Comparison of ENCODE assay signal across 30 mouse cellular contexts in genomic region chr1:165819147-165819546, GRCm38 (mm10). TPM values are rescaled to one million over a fixed set of nuclear protein-coding genes. Genes with fewer than 3 reads are reported as not detected.
DNase-seq lines count a peak whose midpoint lies in the region; ATAC-seq and TF ChIP-seq lines count a peak whose summit lies in the region.
"Had no signal": no experiment of that assay in that cellular context is flagged by ENCODE, and none has a peak within 500 bp of the region (broad histone marks: within the 10 kb centered on the region; RNA-seq: fewer than 3 reads in every experiment).

No protein-coding gene starts in this region.

- ATAC-seq in heart, embryonic 11.5 days (replicated peaks; ENCODE audit: insufficient number of reproducible peaks, low FRiP score, low TSS enrichment) = no peak
- ATAC-seq in lung, postnatal 0 days = peak; percentile 62
- ATAC-seq in liver, embryonic 14.5 days (ENCODE audit: insufficient read depth) = no peak
- ATAC-seq: forebrain, embryonic 13.5 days; Patski had no signal

- WGBS in heart, embryonic 11.5 days (ENCODE audit: insufficient replicate concordance) = 61% methylated on average over 4 of the region's 4 CpGs
- 64% methylated on average over 4 of the region's 4 CpGs for WGBS in lung, postnatal 0 days
- WGBS in liver, embryonic 14.5 days (ENCODE audit: insufficient replicate concordance) = 50% methylated on average over 4 of the region's 4 CpGs

- H3K4me3 ChIP-seq in heart, embryonic 11.5 days (ENCODE audit: low read depth, low read length) = no peak overlapping the region
- H3K4me3 ChIP-seq in lung, postnatal 0 days (ENCODE audit: low read depth, low read length) = no peak overlapping the region
- no peak overlapping the region for H3K4me3 ChIP-seq in liver, embryonic 14.5 days (ENCODE audit: insufficient read depth in 1 of 2, low read depth in 2 of 2, low read length in 2 of 2)
- H3K4me3 ChIP-seq: embryonic facial prominence, embryonic 15.5 days; forebrain, embryonic 13.5 days; heart, embryonic 13.5 days; hindbrain, embryonic 12.5 days; intestine, embryonic 15.5 days; lung, embryonic 15.5 days; midbrain, embryonic 15.5 days; neural tube, embryonic 15.5 days had no signal

- peaks cover 16% of the 10 kb centered on the region for H3K4me1 ChIP-seq in heart, embryonic 11.5 days (ENCODE audit: control insufficient read depth, insufficient read depth, low read length)
- no peaks in the 10 kb centered on the region for H3K4me1 ChIP-seq in lung, postnatal 0 days (ENCODE audit: insufficient read depth, low read depth, low read length)
- H3K4me1 ChIP-seq in liver, embryonic 14.5 days (replicated peaks; ENCODE audit: control insufficient read depth in 2 of 2, insufficient read depth in 2 of 2, low read length in 1 of 2) = peaks cover 28 to 29% of the 10 kb centered on the region in 2 experiments

- H3K36me3 ChIP-seq in heart, embryonic 11.5 days (ENCODE audit: control insufficient read depth, insufficient read depth, low read length) = no peaks in the 10 kb centered on the region
- H3K36me3 ChIP-seq in lung, postnatal 0 days (ENCODE audit: insufficient read depth, low read length) = no peaks in the 10 kb centered on the region
- H3K36me3 ChIP-seq in liver, embryonic 14.5 days (replicated peaks; ENCODE audit: control insufficient read depth, insufficient read depth, low read depth) = no peaks in the 10 kb centered on the region
- H3K36me3 ChIP-seq: embryonic facial prominence, embryonic 15.5 days; heart, embryonic 13.5 days; hindbrain, embryonic 12.5 days; intestine, embryonic 15.5 days; lung, embryonic 15.5 days; midbrain, embryonic 15.5 days; neural tube, embryonic 15.5 days had no signal

- 0 out of 2 replicates have a peak overlapping the region, but pooled peaks have one; percentile 79 for H3K27ac ChIP-seq in heart, embryonic 11.5 days (ENCODE audit: low read depth, low read length)
- no peak overlapping the region for H3K27ac ChIP-seq in lung, postnatal 0 days (ENCODE audit: low read length)
- H3K27ac ChIP-seq in liver, embryonic 14.5 days = peak overlapping the region; percentile 66
- H3K27ac ChIP-seq: embryonic facial prominence, embryonic 15.5 days; forebrain, embryonic 13.5 days; heart, embryonic 13.5 days; hindbrain, embryonic 12.5 days; hindbrain, postnatal 0 days; intestine, embryonic 15.5 days; lung, embryonic 15.5 days; neural tube, embryonic 15.5 days had no signal

- intact Hi-C loops in heart, postnatal 10 days (cut with DNase I) = no loop called here

- TF ChIP-seq EP300 in lung, postnatal 0 days (IDR thresholded peaks at IDR 0.05) = no peak
- no peak for TF ChIP-seq EP300 in liver, embryonic 14.5 days (IDR thresholded peaks at IDR 0.05; ENCODE audit: low read depth)

- peak; percentile 95 for DNase-seq in heart, adult 11 months
- DNase-seq in heart, postnatal 4 days = no peak
- DNase-seq in heart, postnatal 10 days = no peak
- DNase-seq in lung, postnatal 0 days (ENCODE audit: low spot score) = peak; percentile 13
- DNase-seq in lung, postnatal 4 days = no peak
- no peak for DNase-seq in liver, embryonic 14.5 days (ENCODE audit: low read depth in 3 of 3, low spot score in 3 of 3)
- DNase-seq in layer of hippocampus, postnatal 25 days (ENCODE audit: extremely low spot score in 1 of 2, low spot score in 1 of 2) = no peak
- DNase-seq: adrenal gland, postnatal 14 days; cerebellum, adult 11-12 months; cerebellum, postnatal 10 days; gastrocnemius, postnatal 25 days; kidney, adult 8-10 months; kidney, postnatal 10 days; layer of hippocampus, adult 9-11 months; lung, postnatal 36 days; right cerebral cortex, postnatal 14 days; thymus, postnatal 4 days had no signal

- H3K9me3 ChIP-seq in heart, embryonic 11.5 days (replicated peaks; ENCODE audit: control insufficient read depth, low read length) = no peaks in the 10 kb centered on the region
- no peaks in the 10 kb centered on the region for H3K9me3 ChIP-seq in lung, postnatal 0 days (ENCODE audit: low read length)
- H3K9me3 ChIP-seq in liver, embryonic 14.5 days (ENCODE audit: control insufficient read depth, low read length) = no peaks in the 10 kb centered on the region
- H3K9me3 ChIP-seq: embryonic facial prominence, embryonic 15.5 days; forebrain, embryonic 13.5 days; heart, embryonic 13.5 days; hindbrain, embryonic 12.5 days; intestine, embryonic 15.5 days; lung, embryonic 15.5 days; midbrain, embryonic 15.5 days; neural tube, embryonic 15.5 days had no signal

- H3K4me2 ChIP-seq in heart, embryonic 11.5 days = no peak overlapping the region
- no peak overlapping the region for H3K4me2 ChIP-seq in lung, postnatal 0 days (replicated peaks; ENCODE audit: low read depth, low read length)
- H3K4me2 ChIP-seq in liver, embryonic 14.5 days (ENCODE audit: low read depth) = no peak overlapping the region; the same call in 1 of the 2 replicates
- H3K4me2 ChIP-seq: embryonic facial prominence, embryonic 15.5 days; forebrain, embryonic 13.5 days; hindbrain, embryonic 12.5 days; intestine, embryonic 15.5 days; lung, embryonic 15.5 days; midbrain, embryonic 15.5 days; neural tube, embryonic 15.5 days had no signal

- H3K9ac ChIP-seq in heart, embryonic 11.5 days (ENCODE audit: low read depth, low read length) = no peak overlapping the region
- no peak overlapping the region for H3K9ac ChIP-seq in lung, postnatal 0 days (replicated peaks; ENCODE audit: low read depth)
- peak overlapping the region; percentile 58 for H3K9ac ChIP-seq in liver, embryonic 14.5 days (replicated peaks)
- H3K9ac ChIP-seq: embryonic facial prominence, embryonic 15.5 days; forebrain, embryonic 13.5 days; heart, embryonic 13.5 days; hindbrain, embryonic 12.5 days; intestine, embryonic 15.5 days; lung, embryonic 15.5 days; midbrain, embryonic 15.5 days; neural tube, embryonic 15.5 days had no signal

- H3K27me3 ChIP-seq in heart, embryonic 11.5 days (ENCODE audit: control insufficient read depth, insufficient read depth, low read length) = no peaks in the 10 kb centered on the region
- H3K27me3 ChIP-seq in lung, postnatal 0 days (replicated peaks; ENCODE audit: insufficient read depth, low read length) = no peaks in the 10 kb centered on the region
- H3K27me3 ChIP-seq in liver, embryonic 14.5 days (ENCODE audit: control insufficient read depth, insufficient read depth, low read length) = peaks cover 6% of the 10 kb centered on the region

- no peak for TF ChIP-seq CTCF in lung, postnatal 0 days (IDR thresholded peaks at IDR 0.05)
- TF ChIP-seq CTCF in liver, embryonic 14.5 days (IDR thresholded peaks at IDR 0.05; ENCODE audit: low read depth) = no peak

RNA-seq across cellular contexts. Expression of gene Cd247, which starts 30.7 kb away (rescaled TPM):
- total RNA-seq in heart, postnatal 4 days (2021) = under 1 TPM; 0.29 to 0.69 TPM
- 0.64 and 0.90 TPM in 2 replicates for polyA plus RNA-seq in heart, embryonic 11.5 days (2014; fragmentation: Nextera tagmentation; extraction: Ambion mirVana)
- 1 to 10 TPM; 1.7 TPM for total RNA-seq in heart, postnatal 10 days (2021)
- 1.3 and 1.5 TPM in 2 replicates for polyA plus RNA-seq in lung, postnatal 0 days (2015; fragmentation: Nextera tagmentation; extraction: Ambion mirVana)
- 0.04 and 0.07 TPM in 2 replicates for polyA plus RNA-seq in liver, embryonic 14.5 days (2012; rRNA removed)
- 0.16 and 0.47 TPM in 2 replicates for polyA plus RNA-seq in liver, embryonic 14.5 days (2014; fragmentation: Nextera tagmentation; extraction: Ambion mirVana)
- total RNA-seq in layer of hippocampus, postnatal 25 days (2021) = not detected
- total RNA-seq: hindbrain, postnatal 0 days; left cerebral cortex, adult 18-20 months; left cerebral cortex, postnatal 14 days had no signal

RNA-seq across cellular contexts. Expression of gene Creg1, which starts 55.6 kb away (rescaled TPM):
- 10 to 100 TPM; 24.3 to 28.7 TPM for total RNA-seq in heart, postnatal 4 days (2021)
- 108 and 109 TPM in 2 replicates for polyA plus RNA-seq in heart, embryonic 11.5 days (2014; fragmentation: Nextera tagmentation; extraction: Ambion mirVana)
- total RNA-seq in heart, postnatal 10 days (2021) = 10 to 100 TPM; 34.8 to 36.1 TPM
- 123 and 148 TPM in 2 replicates for polyA plus RNA-seq in lung, postnatal 0 days (2015; fragmentation: Nextera tagmentation; extraction: Ambion mirVana)
- 81.8 and 106 TPM in 2 replicates for polyA plus RNA-seq in liver, embryonic 14.5 days (2012; rRNA removed)
- polyA plus RNA-seq in liver, embryonic 14.5 days (2014; fragmentation: Nextera tagmentation; extraction: Ambion mirVana) = 369 and 390 TPM in 2 replicates
- 10 to 100 TPM; 26.1 to 28.7 TPM for total RNA-seq in layer of hippocampus, postnatal 25 days (2021)

Comparison
In these comparisons a context has a peak if more than half of its experiments do, and no peak if none do; other contexts are left out.
1. DNase-seq: peak in heart, adult 11 months (single experiment) and lung, postnatal 0 days (single experiment); none in heart, postnatal 4 days (single experiment), heart, postnatal 10 days (0 of 2), lung, postnatal 4 days (0 of 2), liver, embryonic 14.5 days (0 of 3) and layer of hippocampus, postnatal 25 days (0 of 2).